Mouse (Mus musculus) ovary, postnatal 10 days (tissue): Measurements from ENCODE around the gene Kremen1.
A peak's percentile ranks its signal among the peaks of the same experiment; 100 is the strongest.

Source experiments
- DNase-seq: peaks from one replicate; pipeline ENCODE4 v3.0.0; 2022; ENCODE audit warnings: low spot score

The Kremen1 gene

GRCm38 (mm10) chr11:5215401-5216187 lies 45.8 kb downstream of the Kremen1 start:
- no peak for DNase-seq

GRCm38 (mm10) chr11:5214483-5215040 lies 46.8 kb downstream of the Kremen1 start:
- DNase-seq = no peak

- no peak for DNase-seq
These were observed 58.3 kb downstream of the Kremen1 start for GRCm38 (mm10) chr11:5203054-5203453.

GRCm38 (mm10) chr11:5201799-5202680 lies 59.3 kb downstream of the Kremen1 start:
- no peak for DNase-seq

DNA sequence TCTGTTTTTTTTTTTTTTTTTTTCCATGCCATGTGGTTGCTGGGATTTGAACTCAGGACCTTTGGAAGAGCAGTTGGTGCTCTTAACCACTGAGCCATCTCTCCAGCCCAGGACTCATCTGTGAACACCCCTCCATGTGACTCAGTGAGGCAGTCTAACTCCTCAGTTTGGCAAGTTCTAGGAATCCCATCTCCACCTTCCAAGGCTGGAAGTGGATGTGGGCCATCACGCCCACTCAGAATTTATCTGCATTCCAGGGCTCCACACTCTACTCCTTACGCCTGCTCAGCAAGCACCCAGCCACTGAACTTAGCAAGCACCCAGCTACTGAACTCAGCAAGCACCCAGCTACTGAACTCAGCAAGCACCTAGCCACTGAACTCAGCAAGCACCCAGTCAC lies 61.5 kb downstream of the Kremen1 start:
- DNase-seq = no peak

DNA sequence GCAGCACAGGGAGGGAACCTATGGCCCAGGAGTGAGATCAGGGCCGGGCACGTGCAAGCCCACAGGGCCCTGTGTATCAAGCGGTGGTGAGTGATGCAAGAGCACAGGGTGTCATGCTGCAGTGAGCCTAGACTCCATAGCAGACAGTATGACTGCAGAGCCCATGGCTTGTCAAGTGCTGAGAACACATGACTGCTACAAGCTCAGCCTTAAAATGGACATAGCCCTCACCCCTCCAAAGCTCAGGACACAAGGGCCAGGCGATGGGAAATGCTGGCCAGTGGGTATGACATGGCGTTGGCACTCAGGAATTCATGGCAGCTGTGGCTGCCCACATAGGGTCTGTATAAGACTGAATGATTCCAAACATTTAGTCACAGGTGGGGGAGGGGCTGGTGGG lies 64.3 kb downstream of the Kremen1 start:
- no peak for DNase-seq

GRCm38 (mm10) chr11:5196583-5196982 lies 64.8 kb downstream of the Kremen1 start:
- DNase-seq = no peak

DNA sequence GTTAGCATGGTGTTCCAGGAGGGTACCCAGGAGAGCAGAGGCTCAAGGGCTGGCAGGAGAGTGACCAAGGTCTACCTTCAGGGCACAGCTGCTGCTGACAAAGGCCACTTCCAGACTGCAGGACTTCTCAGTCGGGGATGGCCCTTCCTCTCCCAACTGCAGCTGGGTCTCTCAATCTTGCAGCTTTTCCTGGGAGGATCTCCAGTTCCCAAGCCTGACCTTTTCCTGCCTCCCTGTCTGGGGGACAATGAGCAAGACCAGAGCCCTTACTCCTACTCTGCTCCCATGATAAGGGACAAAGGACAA lies 67.8 kb downstream of the Kremen1 start:
- DNase-seq = no peak

DNA sequence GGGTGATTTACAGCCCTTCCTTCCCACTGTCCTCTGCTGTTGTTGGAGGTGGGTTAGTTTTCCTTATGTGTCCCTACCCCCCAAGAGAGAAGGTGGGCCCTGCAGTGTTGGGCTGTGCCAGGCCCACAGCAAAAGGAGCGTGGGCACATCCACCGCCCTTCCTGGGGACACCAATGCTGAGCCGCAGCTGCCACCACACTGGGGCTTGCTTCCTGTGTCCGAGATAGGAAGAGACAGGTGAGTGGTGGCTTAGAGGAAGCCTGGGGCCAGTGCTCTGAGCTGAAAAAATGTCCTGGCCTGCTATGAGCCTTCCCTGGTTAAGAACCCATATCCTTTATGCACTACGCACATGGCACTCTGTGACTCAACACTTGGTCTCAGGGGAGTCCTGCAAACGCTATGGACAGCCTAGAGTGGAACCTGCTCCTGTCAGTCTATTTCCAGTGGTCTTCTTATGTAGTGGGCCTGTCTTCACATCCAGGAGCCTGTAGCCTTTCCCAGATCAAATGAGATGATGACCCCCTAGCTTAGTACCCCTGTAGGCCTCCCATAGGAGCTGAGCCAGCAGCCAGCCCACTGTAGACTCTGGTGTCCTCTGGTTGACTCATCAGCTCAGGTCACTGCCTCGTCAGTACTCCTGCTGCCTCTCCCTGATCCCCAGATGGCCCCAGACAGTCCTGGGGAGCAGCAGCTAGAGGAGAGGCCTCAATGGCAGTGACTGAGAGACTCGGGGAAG lies 68.3 kb downstream of the Kremen1 start:
- no peak for DNase-seq

DNA sequence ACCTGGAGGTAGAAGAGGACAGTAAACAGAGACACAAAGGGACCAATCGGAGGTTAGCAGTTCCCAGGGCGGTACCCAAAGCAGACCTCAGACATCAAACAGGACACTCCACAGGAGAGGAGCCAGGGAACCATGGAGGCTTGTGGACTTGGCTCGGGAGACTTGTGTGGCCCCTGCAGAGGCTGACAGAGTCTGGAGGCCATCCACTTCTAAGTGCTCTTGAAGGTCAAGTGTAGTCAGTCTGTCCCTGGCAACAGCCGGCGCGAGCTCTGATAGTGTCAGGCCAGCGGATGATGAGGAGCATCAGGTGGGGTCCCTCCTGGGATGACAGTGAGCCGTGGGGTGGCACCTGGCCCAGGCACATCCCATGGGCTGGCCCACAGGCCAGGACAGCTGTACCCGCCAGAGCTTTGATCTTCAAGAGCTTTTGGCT lies 69.3 kb downstream of the Kremen1 start:
- DNase-seq = no peak

DNA sequence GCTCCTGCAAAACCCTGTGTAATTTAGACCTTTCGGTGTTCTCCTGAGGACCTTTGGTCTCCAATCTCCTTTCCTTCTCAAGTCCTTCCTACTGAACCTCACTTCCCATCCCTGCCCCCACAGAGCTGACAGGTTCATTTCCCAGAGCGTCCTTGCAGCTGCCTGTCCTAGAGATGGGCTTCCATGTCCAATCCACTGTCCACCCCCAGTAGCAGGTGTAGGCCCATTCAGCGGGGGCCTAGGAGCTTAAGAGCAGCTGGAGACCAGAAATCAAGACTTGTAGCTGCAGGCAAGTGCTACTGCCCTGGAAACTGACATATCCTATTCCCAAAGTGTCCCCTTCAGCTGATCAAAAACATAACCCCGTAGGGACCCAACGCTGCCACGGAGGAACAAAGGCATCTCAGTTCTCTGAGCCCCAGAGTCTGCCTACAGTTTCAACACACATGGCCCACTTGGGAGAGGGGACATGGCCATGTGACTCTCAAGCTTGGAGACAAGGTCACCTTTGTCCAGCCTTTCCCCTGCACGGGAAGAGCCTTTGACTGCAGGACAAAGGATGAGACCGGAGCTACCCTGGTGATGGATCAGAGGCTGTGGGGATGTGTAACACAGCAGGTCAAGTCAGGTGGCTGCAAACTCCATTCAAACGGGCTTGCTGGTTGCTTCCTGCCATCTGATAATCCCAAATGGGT lies 72.0 kb downstream of the Kremen1 start:
- no peak for DNase-seq

- DNase-seq = no peak
These were observed 73.2 kb downstream of the Kremen1 start for GRCm38 (mm10) chr11:5188170-5188569.

DNA sequence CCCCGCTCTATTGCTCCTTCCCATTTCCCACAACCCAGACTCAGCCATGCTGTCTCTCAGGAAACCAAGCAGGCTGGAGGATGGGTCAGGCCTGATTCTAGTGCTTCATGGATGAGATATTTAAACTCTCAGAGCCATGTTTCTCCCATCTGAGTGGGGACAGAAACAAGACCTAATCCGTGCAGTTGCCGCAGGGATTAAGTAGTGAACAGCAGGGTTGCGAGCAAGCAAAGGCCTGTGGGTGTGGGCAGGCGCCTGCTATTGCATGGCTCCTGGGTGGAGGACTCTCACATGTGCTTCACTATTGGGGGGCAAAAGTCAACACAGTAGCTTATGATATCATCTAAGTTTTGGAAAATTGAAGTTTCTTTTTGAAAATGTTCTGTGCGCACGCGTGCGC lies 76.5 kb downstream of the Kremen1 start:
- DNase-seq = no peak

GRCm38 (mm10) chr11:5184250-5184649 lies 77.1 kb downstream of the Kremen1 start:
- DNase-seq = no peak

- no peak for DNase-seq
These were observed 78.5 kb downstream of the Kremen1 start for GRCm38 (mm10) chr11:5182870-5183269.

GRCm38 (mm10) chr11:5181850-5182404 lies 79.4 kb downstream of the Kremen1 start:
- peak; percentile 81 for DNase-seq

- DNase-seq = no peak
These were observed 82.0 kb downstream of the Kremen1 start for GRCm38 (mm10) chr11:5179391-5179790.

GRCm38 (mm10) chr11:5177171-5177570 lies 84.2 kb downstream of the Kremen1 start:
- DNase-seq = no peak

DNA sequence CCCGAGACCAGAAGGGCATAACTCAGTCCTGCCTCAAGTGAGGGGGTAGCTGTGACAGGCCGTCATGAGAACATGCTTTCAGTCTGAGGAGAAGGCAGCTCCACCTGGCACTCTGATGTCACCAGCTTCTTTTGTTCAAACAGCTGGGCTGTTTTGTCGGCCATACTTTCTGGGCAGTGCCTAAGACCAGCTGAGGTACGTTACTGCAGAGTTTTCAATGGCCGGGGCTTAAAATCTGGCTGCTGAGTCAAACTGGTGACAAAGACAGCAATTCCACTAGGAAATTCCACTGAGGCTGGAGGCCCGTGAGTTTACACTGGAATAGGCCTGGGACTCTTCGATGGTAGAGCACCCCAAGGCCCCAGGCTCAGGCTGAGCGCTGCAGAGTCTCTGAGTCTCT lies 84.7 kb downstream of the Kremen1 start:
- no peak for DNase-seq

- no peak for DNase-seq
These were observed 85.5 kb downstream of the Kremen1 start for GRCm38 (mm10) chr11:5175866-5176265.

DNA sequence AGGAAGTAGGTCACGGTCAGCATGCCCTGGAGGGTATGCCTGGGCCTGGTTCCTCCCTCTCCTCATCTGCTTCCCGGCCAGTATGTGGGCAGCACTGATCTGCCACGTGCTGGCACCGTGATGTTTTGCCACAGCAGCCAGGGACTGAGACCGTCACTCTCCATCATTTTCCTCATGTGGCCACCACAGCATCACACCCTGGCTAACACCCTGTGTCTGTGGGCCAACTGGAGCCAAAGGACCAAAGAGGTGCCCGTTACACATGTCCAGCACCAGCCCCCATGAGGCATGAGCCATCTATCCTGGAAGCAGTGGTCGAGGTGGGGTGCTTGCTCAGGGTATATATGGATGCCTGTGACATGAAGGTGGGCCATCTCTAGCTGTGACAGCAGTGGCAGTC lies 86.2 kb downstream of the Kremen1 start:
- no peak for DNase-seq
